Mouse (Mus musculus) liver, embryonic 14.5 days (tissue): ENCODE measurements at regions not wholly inside any gene's neighbourhood (a gene's known extent, or its start where the extent isn't known, plus 50 kb on each side); places are given as distances from the start of the nearest gene placed in this dataset.

Experiments
- CTCF ChIP-seq: IDR thresholded peaks from 2 replicates; pipeline ENCODE4 v1.5.1; 2016; ENCODE audit warnings: antibody characterized with exemption, low read depth, control low read depth
- EP300 ChIP-seq: IDR thresholded peaks from 2 replicates; pipeline ENCODE4 v1.6.1; 2016; ENCODE audit warnings: antibody characterized with exemption, low read depth

DNA sequence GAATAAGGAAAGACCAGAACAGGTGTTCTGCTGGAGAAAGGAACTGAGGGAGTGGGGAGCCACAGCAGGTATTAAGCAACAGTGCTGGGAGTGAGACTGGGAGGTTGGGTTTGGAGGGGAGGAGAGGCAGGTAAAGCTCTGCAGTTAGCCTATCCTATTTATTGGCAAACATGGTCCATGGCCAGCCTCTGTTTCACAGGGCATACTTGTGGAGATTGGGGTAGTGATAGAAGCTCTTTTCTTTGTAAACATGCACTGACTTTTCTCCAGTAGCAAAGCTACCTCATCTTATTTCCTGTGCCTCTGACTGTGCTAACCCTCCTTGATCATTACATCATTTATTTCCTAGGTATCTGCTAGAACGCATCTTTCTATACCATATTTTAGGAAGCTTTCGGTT lies 124.9 kb upstream of the Ndst4 start:
- no peak for TF ChIP-seq CTCF
- no peak for TF ChIP-seq EP300
